Comparison of ENCODE assay signal across 26 mouse cellular contexts in the genomic region with DNA sequence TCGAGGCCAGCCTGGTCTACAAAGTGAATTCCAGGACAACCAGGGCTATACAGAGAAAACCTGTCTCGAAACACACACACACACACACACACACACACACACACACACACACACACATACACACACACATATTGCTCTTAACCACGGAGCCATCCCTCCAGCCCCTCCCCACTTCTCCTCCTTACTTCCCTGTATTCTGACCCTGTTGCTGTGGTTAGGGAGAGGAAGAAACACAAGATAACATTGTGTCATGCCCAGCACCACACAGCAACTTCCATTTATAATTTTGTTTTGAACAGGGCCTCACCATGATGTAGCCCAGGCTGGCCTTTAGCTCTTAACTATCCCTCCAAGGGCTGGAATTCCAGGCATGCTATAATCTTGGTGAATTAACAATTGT. TPM values are rescaled to one million over a fixed set of nuclear protein-coding genes. Genes with fewer than 3 reads are reported as not detected.
DNase-seq lines count a peak whose midpoint lies in the region; ATAC-seq and TF ChIP-seq lines count a peak whose summit lies in the region.
"Had no signal": no experiment of that assay in that cellular context is flagged by ENCODE, and none has a peak within 500 bp of the region (broad histone marks: within the 10 kb centered on the region; RNA-seq: fewer than 3 reads in every experiment).

No protein-coding gene starts in this region.

- no peak overlapping the region for H3K4me2 ChIP-seq in liver, embryonic 12.5 days
- H3K4me2 ChIP-seq: forebrain, embryonic 15.5 days; heart, embryonic 12.5 days; hindbrain, embryonic 13.5 days; liver, embryonic 13.5 days; midbrain, embryonic 11.5 days had no signal

- H3K4me1 ChIP-seq in MEL (ENCODE audit: control insufficient read depth in 1 of 2, insufficient read depth in 2 of 2, low read length in 2 of 2) = peaks cover 27 to 33% of the 10 kb centered on the region in 2 experiments
- peaks cover 37% of the 10 kb centered on the region for H3K4me1 ChIP-seq in bone marrow macrophage, adult 2 months (ENCODE audit: control insufficient read depth, insufficient read depth, low read length)
- peaks cover 11% of the 10 kb centered on the region; the same call in 1 of the 2 replicates for H3K4me1 ChIP-seq in liver, embryonic 12.5 days
- H3K4me1 ChIP-seq in megakaryocyte, embryonic 14.5 days = peaks cover 89% of the 10 kb centered on the region
- H3K4me1 ChIP-seq: forebrain, embryonic 15.5 days; hindbrain, embryonic 13.5 days had no signal

- H3K27ac ChIP-seq in MEL (ENCODE audit: control insufficient read depth, low read depth, low read length) = peak overlapping the region; percentile 89
- peak overlapping the region; percentile 45 for H3K27ac ChIP-seq in bone marrow macrophage, adult 2 months (ENCODE audit: insufficient read depth, low read depth, low read length)
- no peak overlapping the region for H3K27ac ChIP-seq in liver, embryonic 12.5 days
- H3K27ac ChIP-seq: embryonic facial prominence, embryonic 10.5 days; forebrain, embryonic 15.5 days; hindbrain, embryonic 13.5 days; left cerebral cortex, adult 2 months; liver, embryonic 13.5 days had no signal

- 33% methylated on average over 3 of the region's 3 CpGs for WGBS in liver, embryonic 12.5 days (ENCODE audit: insufficient replicate concordance)

- no peaks in the 10 kb centered on the region for H3K9me3 ChIP-seq in MEL (replicated peaks; ENCODE audit: insufficient read depth, low read length)
- H3K9me3 ChIP-seq in liver, embryonic 12.5 days (replicated peaks) = no peaks in the 10 kb centered on the region
- no peaks in the 10 kb centered on the region for H3K9me3 ChIP-seq in megakaryocyte, embryonic 14.5 days
- H3K9me3 ChIP-seq: embryonic facial prominence, embryonic 10.5 days; forebrain, embryonic 15.5 days; heart, embryonic 12.5 days; hindbrain, embryonic 13.5 days; liver, embryonic 13.5 days had no signal

- intact Hi-C loops in gastrocnemius, postnatal 14 days (cut with DNase I; ENCODE audit: low total_unique reads) = no loop called here

- H3K79me2 ChIP-seq in MEL (ENCODE audit: control insufficient read depth, insufficient read depth, low read length, poor library complexity) = no peaks in the 10 kb centered on the region

- peaks cover 0 to 32% of the 10 kb centered on the region in 2 experiments; a peak in 2 of 4 replicates for H3K36me3 ChIP-seq in MEL (ENCODE audit: control insufficient read depth in 1 of 2, insufficient read depth in 2 of 2, low read length in 2 of 2)
- no peaks in the 10 kb centered on the region for H3K36me3 ChIP-seq in liver, embryonic 12.5 days
- H3K36me3 ChIP-seq in megakaryocyte, embryonic 14.5 days (replicated peaks; ENCODE audit: low read length) = peaks cover 7% of the 10 kb centered on the region
- H3K36me3 ChIP-seq: embryonic facial prominence, embryonic 10.5 days; forebrain, embryonic 15.5 days; heart, embryonic 12.5 days; hindbrain, embryonic 13.5 days; liver, embryonic 13.5 days had no signal

- TF ChIP-seq POLR2A in MEL (IDR thresholded peaks at IDR 0.05; ENCODE audit: control insufficient read depth in 1 of 2, insufficient read depth in 1 of 2, low read depth in 1 of 2, low read length in 2 of 2, poor library complexity in 1 of 2) = no peak
- TF ChIP-seq POLR2A in bone marrow macrophage, adult 2 months (IDR thresholded peaks at IDR 0.05; ENCODE audit: borderline replicate concordance, low read depth, low read length) = no peak

- H3K27me3 ChIP-seq in MEL (ENCODE audit: control insufficient read depth in 1 of 2, insufficient read depth in 2 of 2, low read length in 2 of 2) = no peaks in the 10 kb centered on the region
- no peaks in the 10 kb centered on the region for H3K27me3 ChIP-seq in liver, embryonic 12.5 days (replicated peaks)
- H3K27me3 ChIP-seq in megakaryocyte, embryonic 14.5 days (replicated peaks) = no peaks in the 10 kb centered on the region
- H3K27me3 ChIP-seq: forebrain, embryonic 15.5 days; heart, embryonic 12.5 days; hindbrain, embryonic 13.5 days; liver, embryonic 13.5 days had no signal

- 0 out of 2 replicates have a peak, but pooled peaks have one; percentile 35 for ATAC-seq in liver, embryonic 12.5 days
- ATAC-seq: forebrain, embryonic 15.5 days had no signal

- no peak overlapping the region; the same call in 1 of the 2 replicates for H3K9ac ChIP-seq in MEL (ENCODE audit: control insufficient read depth, low read depth, low read length, poor library complexity, severe bottlenecking)
- H3K9ac ChIP-seq in liver, embryonic 12.5 days = no peak overlapping the region
- H3K9ac ChIP-seq: forebrain, embryonic 15.5 days; heart, embryonic 12.5 days; hindbrain, embryonic 13.5 days; liver, embryonic 13.5 days had no signal

- TF ChIP-seq CTCF in MEL (IDR thresholded peaks at IDR 0.05 in 2 of 3, conservative IDR thresholded peaks at IDR 0.05 in 1 of 3; ENCODE audit: control insufficient read depth in 1 of 3, insufficient read depth in 1 of 3, low read depth in 2 of 3, low read length in 3 of 3, poor library complexity in 1 of 3, severe bottlenecking in 1 of 3) = no peak
- TF ChIP-seq CTCF in bone marrow macrophage, adult 2 months (IDR thresholded peaks at IDR 0.05; ENCODE audit: low read depth, low read length) = no peak

- peak in 1 of 2 experiments; percentile 67; a peak in 3 of 4 replicates for TF ChIP-seq EP300 in MEL (IDR thresholded peaks at IDR 0.05; ENCODE audit: low read depth in 1 of 2, low read length in 2 of 2)

- no peak for TF ChIP-seq RAD21 in MEL (IDR thresholded peaks at IDR 0.05; ENCODE audit: low read depth, low read length)

- peak; percentile 84 for DNase-seq in MEL (ENCODE audit: low read depth, low spot score)
- DNase-seq in heart, postnatal 4 days = no peak
- DNase-seq in adrenal gland, postnatal 25 days = no peak
- DNase-seq in kidney, postnatal 10 days = no peak
- no peak for DNase-seq in gastrocnemius, postnatal 14 days
- DNase-seq: adrenal gland, adult 2 months; cerebellum, adult 2 months; gastrocnemius, postnatal 10 days; heart, adult 18-20 months; heart, postnatal 10 days; kidney, adult 11 months; liver, embryonic 13.5 days; lung, postnatal 14 days; spleen, adult 18-20 months had no signal

- no peak overlapping the region for H3K4me3 ChIP-seq in MEL (ENCODE audit: control insufficient read depth in 1 of 2, insufficient read depth in 1 of 2, low read depth in 2 of 2, low read length in 2 of 2)
- no peak overlapping the region for H3K4me3 ChIP-seq in bone marrow macrophage, adult 2 months (ENCODE audit: insufficient read depth, low read length)
- no peak overlapping the region for H3K4me3 ChIP-seq in liver, embryonic 12.5 days
- H3K4me3 ChIP-seq in megakaryocyte, embryonic 14.5 days (replicated peaks) = peak overlapping the region; percentile 25
- H3K4me3 ChIP-seq: embryonic facial prominence, embryonic 10.5 days; forebrain, embryonic 15.5 days; heart, embryonic 12.5 days; hindbrain, embryonic 13.5 days; left cerebral cortex, adult 2 months; liver, embryonic 13.5 days had no signal

TF ChIP-seq in MEL, 35 proteins besides CTCF, POLR2A, EP300 and RAD21:
- TF ChIP-seq TCF12 (IDR thresholded peaks at IDR 0.05; ENCODE audit: low read depth, low read length) = 0 out of 2 replicates have a peak, but pooled peaks have one; percentile 26
- TF ChIP-seq ZC3H11A (IDR thresholded peaks at IDR 0.05; ENCODE audit: low read depth, low read length) = no peak
- TF ChIP-seq POLR2AphosphoS2 (IDR thresholded peaks at IDR 0.05; ENCODE audit: low read length) = no peak
- TF ChIP-seq CHD1 (IDR thresholded peaks at IDR 0.05; ENCODE audit: low read depth, low read length) = no peak
- peak; percentile 46; the same call in 1 of the 2 replicates for TF ChIP-seq MAZ (IDR thresholded peaks at IDR 0.05; ENCODE audit: low read depth, low read length)
- peak; percentile 63 for TF ChIP-seq GATA1 (IDR thresholded peaks at IDR 0.05; ENCODE audit: low read depth, low read length)
- peak; percentile 61; the same call in 1 of the 2 replicates for TF ChIP-seq ETS1 (IDR thresholded peaks at IDR 0.05; ENCODE audit: low read depth, low read length)
- TF ChIP-seq CHD2 (IDR thresholded peaks at IDR 0.05; ENCODE audit: low read length) = no peak

RNA-seq across cellular contexts. Expression of gene Nmur1, which starts 26.7 kb away (rescaled TPM):
- not detected in 2 replicates for total RNA-seq in MEL (2012; rRNA removed)
- polyA plus RNA-seq in MEL (2012; ENCODE audit: insufficient read depth in 1 of 2, insufficient read length in 2 of 2, low read depth in 1 of 2, low replicate concordance in 2 of 2, missing spikeins in 1 of 2) = not detected
- polyA plus RNA-seq in bone marrow macrophage, adult 2 months (2012; ENCODE audit: insufficient read depth, insufficient read length, missing spikeins) = not detected in 2 replicates
- 0.19 TPM in 1 of 2 replicates, not detected in the other for polyA plus RNA-seq in liver, embryonic 12.5 days (2016; fragmentation: Nextera tagmentation; extraction: Ambion mirVana)
- 2.4 TPM in 1 of 2 replicates, not detected in the other for polyA plus RNA-seq in megakaryocyte, embryonic 14.5 days (2012; ENCODE audit: insufficient read depth, low replicate concordance)
- total RNA-seq in heart, postnatal 4 days (2021) = not detected
- total RNA-seq in adrenal gland, postnatal 25 days (2021) = not detected in 2 replicates
- total RNA-seq in gastrocnemius, postnatal 14 days (2021) = not detected
- total RNA-seq: adrenal gland, adult 2 months; gastrocnemius, postnatal 10 days; heart, adult 18-20 months; heart, postnatal 10 days; layer of hippocampus, postnatal 10 days; left cerebral cortex, adult 2 months; left cerebral cortex, postnatal 36 days had no signal
- polyA plus RNA-seq: heart, embryonic 12.5 days; hindbrain, embryonic 13.5 days; liver, embryonic 13.5 days; midbrain, embryonic 11.5 days had no signal

RNA-seq across cellular contexts. Expression of gene Tex44, which starts 26.8 kb away (rescaled TPM):
- total RNA-seq in MEL (2012; rRNA removed) = not detected in 2 replicates
- not detected for polyA plus RNA-seq in MEL (2012; ENCODE audit: insufficient read depth in 1 of 2, insufficient read length in 2 of 2, low read depth in 1 of 2, low replicate concordance in 2 of 2, missing spikeins in 1 of 2)
- not detected in 2 replicates for polyA plus RNA-seq in bone marrow macrophage, adult 2 months (2012; ENCODE audit: insufficient read depth, insufficient read length, missing spikeins)
- not detected in 2 replicates for polyA plus RNA-seq in liver, embryonic 12.5 days (2016; fragmentation: Nextera tagmentation; extraction: Ambion mirVana)
- polyA plus RNA-seq in megakaryocyte, embryonic 14.5 days (2012; ENCODE audit: insufficient read depth, low replicate concordance) = not detected in 2 replicates
- not detected for total RNA-seq in heart, postnatal 4 days (2021)
- not detected in 2 replicates for total RNA-seq in adrenal gland, postnatal 25 days (2021)
- not detected for total RNA-seq in gastrocnemius, postnatal 14 days (2021)
- total RNA-seq: adrenal gland, adult 2 months; gastrocnemius, postnatal 10 days; heart, adult 18-20 months; heart, postnatal 10 days; layer of hippocampus, postnatal 10 days; left cerebral cortex, adult 2 months; left cerebral cortex, postnatal 36 days had no signal
- polyA plus RNA-seq: adrenal gland, adult 2 months; cerebellum, adult 2 months; embryonic facial prominence, embryonic 10.5 days; forebrain, embryonic 15.5 days; heart, embryonic 12.5 days; hindbrain, embryonic 13.5 days; kidney, embryonic 16.5 days; liver, embryonic 13.5 days; midbrain, embryonic 11.5 days had no signal

RNA-seq across cellular contexts. Expression of gene Ncl, which starts 40.1 kb away (rescaled TPM):
- 370 and 422 TPM in 2 replicates for total RNA-seq in MEL (2012; rRNA removed)
- 1,000 to 10,000 TPM in 1 of 2 experiments, 100 to 1,000 TPM in 1; 246 to 1,708 TPM for polyA plus RNA-seq in MEL (2012; ENCODE audit: insufficient read depth in 1 of 2, insufficient read length in 2 of 2, low read depth in 1 of 2, low replicate concordance in 2 of 2, missing spikeins in 1 of 2)
- 189 and 191 TPM in 2 replicates for polyA plus RNA-seq in bone marrow macrophage, adult 2 months (2012; ENCODE audit: insufficient read depth, insufficient read length, missing spikeins)
- 648 and 660 TPM in 2 replicates for polyA plus RNA-seq in liver, embryonic 12.5 days (2016; fragmentation: Nextera tagmentation; extraction: Ambion mirVana)
- 70.4 and 932 TPM in 2 replicates for polyA plus RNA-seq in megakaryocyte, embryonic 14.5 days (2012; ENCODE audit: insufficient read depth, low replicate concordance)
- total RNA-seq in heart, postnatal 4 days (2021) = 100 to 1,000 TPM; 203 to 206 TPM
- total RNA-seq in adrenal gland, postnatal 25 days (2021) = 238 and 311 TPM in 2 replicates
- total RNA-seq in gastrocnemius, postnatal 14 days (2021) = 100 to 1,000 TPM; 107 to 120 TPM
